8 mouse cellular contexts compared by ENCODE assay signal in genomic region chr1:183296465-183296864, GRCm38 (mm10). TPM values are rescaled to one million over a fixed set of nuclear protein-coding genes. Genes with fewer than 3 reads are reported as not detected.
DNase-seq lines count a peak whose midpoint lies in the region; ATAC-seq lines count a peak whose summit lies in the region.

Gene Aida (plus strand): TSS chr1:183296590.

- no peaks in the 10 kb centered on the region for H3K9me3 ChIP-seq in embryonic facial prominence, embryonic 15.5 days (replicated peaks)
- H3K9me3 ChIP-seq in heart, embryonic 14.5 days (ENCODE audit: control insufficient read depth, low read length), result no peaks in the 10 kb centered on the region
- no peaks in the 10 kb centered on the region for H3K9me3 ChIP-seq in neural tube, embryonic 15.5 days (replicated peaks)

- WGBS in embryonic facial prominence, embryonic 15.5 days, result 0% methylated on average over 26 of the region's 26 CpGs
- WGBS in heart, embryonic 14.5 days, result under 1% methylated on average over 26 of the region's 26 CpGs
- under 1% methylated on average over 26 of the region's 26 CpGs for WGBS in neural tube, embryonic 15.5 days

- H3K9ac ChIP-seq in embryonic facial prominence, embryonic 15.5 days, result peak within 1 kb of the TSS; percentile 43
- peak within 1 kb of the TSS; percentile 71 for H3K9ac ChIP-seq in heart, embryonic 14.5 days (ENCODE audit: low read length)
- peak within 1 kb of the TSS; percentile 55 for H3K9ac ChIP-seq in neural tube, embryonic 15.5 days (replicated peaks)

- no peaks in the 10 kb centered on the region for H3K4me1 ChIP-seq in embryonic facial prominence, embryonic 15.5 days
- H3K4me1 ChIP-seq in heart, embryonic 14.5 days (ENCODE audit: control insufficient read depth in 2 of 2, insufficient read depth in 2 of 2, low read length in 2 of 2), result no peaks in the 10 kb centered on the region
- H3K4me1 ChIP-seq in neural tube, embryonic 15.5 days, result peaks cover 4% of the 10 kb centered on the region; the same call in 1 of the 2 replicates

- no peaks in the 10 kb centered on the region for H3K27me3 ChIP-seq in embryonic facial prominence, embryonic 15.5 days
- no peaks in the 10 kb centered on the region for H3K27me3 ChIP-seq in heart, embryonic 14.5 days (ENCODE audit: control insufficient read depth, insufficient read depth, low read length)
- no peaks in the 10 kb centered on the region for H3K27me3 ChIP-seq in neural tube, embryonic 15.5 days (replicated peaks)

- no peak for ATAC-seq in embryonic facial prominence, embryonic 15.5 days (ENCODE audit: insufficient number of reproducible peaks, low FRiP score, low TSS enrichment, low read depth)
- ATAC-seq in heart, embryonic 14.5 days (ENCODE audit: insufficient number of reproducible peaks, insufficient read depth, low FRiP score, low read depth), result no peak
- ATAC-seq in neural tube, embryonic 15.5 days (ENCODE audit: low FRiP score), result peak; percentile 51

- peaks cover 21% of the 10 kb centered on the region for H3K36me3 ChIP-seq in embryonic facial prominence, embryonic 15.5 days
- peaks cover 27% of the 10 kb centered on the region for H3K36me3 ChIP-seq in heart, embryonic 14.5 days (ENCODE audit: control insufficient read depth, insufficient read depth, low read length)
- peaks cover 14% of the 10 kb centered on the region; the same call in 1 of the 2 replicates for H3K36me3 ChIP-seq in neural tube, embryonic 15.5 days

- H3K4me3 ChIP-seq in embryonic facial prominence, embryonic 15.5 days (replicated peaks), result peak within 1 kb of the TSS; percentile 52
- peak within 1 kb of the TSS; percentile 51 to 76 for H3K4me3 ChIP-seq in heart, embryonic 14.5 days (ENCODE audit: control insufficient read depth in 1 of 2, insufficient read depth in 1 of 2, low read depth in 1 of 2, low read length in 2 of 2)
- H3K4me3 ChIP-seq in neural tube, embryonic 15.5 days (replicated peaks), result peak within 1 kb of the TSS; percentile 49

- peak within 1 kb of the TSS; percentile 79 for H3K27ac ChIP-seq in embryonic facial prominence, embryonic 15.5 days (replicated peaks)
- peak within 1 kb of the TSS; percentile 59 to 73 for H3K27ac ChIP-seq in heart, embryonic 14.5 days (replicated peaks in 1 of 2; ENCODE audit: control insufficient read depth in 1 of 2, insufficient read depth in 1 of 2, low read depth in 2 of 2, low read length in 2 of 2)
- H3K27ac ChIP-seq in neural tube, embryonic 15.5 days (replicated peaks), result peak within 1 kb of the TSS; percentile 84

- H3K4me2 ChIP-seq in embryonic facial prominence, embryonic 15.5 days (replicated peaks), result peak within 1 kb of the TSS; percentile 52
- H3K4me2 ChIP-seq in heart, embryonic 14.5 days (ENCODE audit: low read length), result peak within 1 kb of the TSS; percentile 64
- H3K4me2 ChIP-seq in neural tube, embryonic 15.5 days, result peak within 1 kb of the TSS; percentile 58

- DNase-seq in CD4-positive helper T cell, adult 2 months (ENCODE audit: low read depth, low spot score), result peak; percentile 77
- DNase-seq in T-cell, adult 2 months (ENCODE audit: low spot score), result peak; percentile 71
- DNase-seq in layer of hippocampus, adult 8-10 months (ENCODE audit: low spot score in 2 of 2), result peak in 1 of 2 experiments; percentile 18
- DNase-seq in lung, adult 18-20 months, result peak; percentile 29 to 40
- DNase-seq in ovary, postnatal 14 days (ENCODE audit: low spot score), result no peak

RNA-seq across cellular contexts. Expression of gene Aida, which starts in this region (rescaled TPM):
- polyA plus RNA-seq in embryonic facial prominence, embryonic 15.5 days (2015; fragmentation: Nextera tagmentation; extraction: Ambion mirVana), result 54.2 and 54.8 TPM in 2 replicates
- polyA plus RNA-seq in heart, embryonic 14.5 days (2014; fragmentation: Nextera tagmentation; extraction: Ambion mirVana), result 14.5 and 18.7 TPM in 2 replicates
- total RNA-seq in layer of hippocampus, adult 8-10 months (2022), result 10 to 100 TPM; 47.1 to 53.3 (median 49.8) TPM
- polyA plus RNA-seq in neural tube, embryonic 15.5 days (2015; fragmentation: Nextera tagmentation; extraction: Ambion mirVana), result 50.2 and 56.3 TPM in 2 replicates
